Mouse (Mus musculus) brain, adult 2 months (tissue): Measurements from ENCODE around the gene Map2.
A peak's percentile ranks its signal among the peaks of the same experiment; 100 is the strongest.

Experiments used
- DNase-seq: peaks from one replicate; pipeline ENCODE4 v3.0.0; 2011; ENCODE audit warnings: low read depth, low spot score

The Map2 gene

DNA sequence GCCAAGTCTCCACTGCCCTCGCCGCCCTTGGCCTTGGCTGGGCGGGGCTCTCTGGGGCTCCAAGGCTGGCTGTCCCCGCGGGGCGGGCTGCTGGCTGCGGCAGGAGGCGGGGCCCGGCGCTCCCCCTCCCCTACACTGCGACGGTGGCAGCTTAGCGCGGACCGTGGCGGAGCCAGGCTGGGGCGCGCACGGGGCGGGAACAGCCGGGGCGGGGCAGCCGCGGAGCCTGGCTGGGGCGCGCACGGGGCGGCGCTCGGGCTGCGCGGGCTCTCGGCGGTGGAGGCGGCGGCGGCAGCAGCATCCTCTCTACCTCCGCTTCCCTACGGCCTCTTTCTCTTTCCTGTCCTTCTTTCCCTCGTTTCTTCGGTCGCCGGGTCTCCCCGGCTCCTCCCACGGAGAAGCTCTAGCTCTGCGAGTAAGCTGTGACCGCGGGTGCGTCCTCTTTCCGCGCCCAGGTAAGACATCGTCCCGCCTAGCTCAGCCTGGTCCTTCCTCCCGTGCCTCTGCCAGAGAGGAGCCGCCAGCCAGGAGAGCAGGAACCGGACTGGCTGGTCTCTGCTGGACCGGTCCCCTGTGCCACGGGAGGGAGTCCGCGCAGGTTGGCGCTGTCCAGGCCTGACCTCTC is at the start of gene Map2:
Gene Map2 (plus strand): TSS at position 233 of the 625 bp plus-strand sequence.
- DNase-seq: peak; percentile 94

DNA sequence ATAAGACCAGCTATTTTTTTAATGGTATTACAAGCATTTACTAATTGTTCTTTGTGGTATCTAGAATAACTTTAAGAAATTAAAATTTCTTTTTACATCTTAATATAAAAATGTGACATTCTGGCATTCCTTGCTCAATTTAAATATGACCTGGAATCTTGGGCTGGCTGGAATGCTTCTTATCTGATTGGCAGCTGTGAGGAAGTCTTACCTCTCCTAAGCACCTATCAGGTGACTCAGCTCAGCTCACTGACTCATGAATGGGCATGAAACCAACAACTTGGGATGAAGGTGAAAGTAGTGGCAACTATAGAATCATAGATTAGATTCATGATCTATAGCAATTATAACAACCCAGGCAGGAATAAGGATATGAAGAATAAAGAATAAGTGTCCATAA is 42.1 kb upstream of the Map2 start:
- no peak for DNase-seq

DNA sequence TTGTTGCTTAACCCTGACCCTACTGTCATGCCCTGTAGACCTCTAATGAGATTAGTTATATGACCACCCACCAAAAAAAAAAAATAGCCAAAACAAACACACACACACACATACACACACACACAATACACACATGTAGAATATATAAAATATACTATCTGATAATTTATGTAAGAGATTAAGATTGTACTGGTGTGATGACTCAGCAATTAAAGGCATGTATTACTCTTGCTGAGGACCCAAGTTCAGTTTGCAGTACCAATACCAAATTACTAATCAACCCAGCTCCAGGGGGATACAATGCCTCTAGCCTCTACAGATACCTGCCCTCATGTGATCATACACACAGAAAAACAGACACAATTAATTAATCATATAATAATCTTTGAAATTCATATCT is 39.7 kb upstream of the Map2 start:
- DNase-seq: no peak

DNA sequence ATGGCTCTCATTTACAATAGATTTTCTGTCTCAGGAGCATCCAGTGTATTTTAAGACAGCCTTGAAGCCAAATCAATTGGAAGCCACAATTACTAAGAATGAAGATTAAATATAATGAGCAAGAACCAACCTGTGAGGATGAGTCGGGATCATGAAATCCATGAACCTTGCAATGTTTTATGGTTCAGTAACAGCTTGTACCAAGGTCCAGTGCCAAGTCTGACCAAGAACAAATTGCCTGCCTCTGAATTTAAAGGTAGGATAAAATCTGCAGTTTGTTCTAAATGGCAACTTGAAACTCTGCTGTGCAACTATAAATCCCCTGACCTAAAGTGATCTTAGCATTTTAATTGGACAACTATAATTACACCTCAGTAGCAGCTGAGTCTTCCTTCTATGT is 34.4 kb upstream of the Map2 start:
- peak; percentile 5 for DNase-seq

DNA sequence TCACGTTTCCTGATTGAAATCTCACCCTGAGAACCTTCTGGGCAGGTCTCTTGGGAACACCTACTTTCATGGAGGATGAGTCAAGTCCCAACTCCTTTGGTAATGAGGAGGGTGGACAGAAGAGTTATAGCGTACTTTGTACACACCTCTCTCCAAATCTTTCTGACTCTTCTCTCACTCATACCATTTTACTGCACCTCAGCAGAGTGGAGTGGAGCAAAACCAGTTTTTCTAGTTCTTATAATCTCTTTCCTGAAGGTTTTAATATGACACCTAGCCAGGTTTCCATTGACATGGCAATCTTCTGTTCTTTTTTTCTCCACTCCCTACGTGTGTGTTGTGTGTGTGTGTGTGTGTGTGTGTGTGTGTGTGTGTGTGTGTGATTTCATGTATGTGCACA is 29.9 kb upstream of the Map2 start:
- no peak for DNase-seq

DNA sequence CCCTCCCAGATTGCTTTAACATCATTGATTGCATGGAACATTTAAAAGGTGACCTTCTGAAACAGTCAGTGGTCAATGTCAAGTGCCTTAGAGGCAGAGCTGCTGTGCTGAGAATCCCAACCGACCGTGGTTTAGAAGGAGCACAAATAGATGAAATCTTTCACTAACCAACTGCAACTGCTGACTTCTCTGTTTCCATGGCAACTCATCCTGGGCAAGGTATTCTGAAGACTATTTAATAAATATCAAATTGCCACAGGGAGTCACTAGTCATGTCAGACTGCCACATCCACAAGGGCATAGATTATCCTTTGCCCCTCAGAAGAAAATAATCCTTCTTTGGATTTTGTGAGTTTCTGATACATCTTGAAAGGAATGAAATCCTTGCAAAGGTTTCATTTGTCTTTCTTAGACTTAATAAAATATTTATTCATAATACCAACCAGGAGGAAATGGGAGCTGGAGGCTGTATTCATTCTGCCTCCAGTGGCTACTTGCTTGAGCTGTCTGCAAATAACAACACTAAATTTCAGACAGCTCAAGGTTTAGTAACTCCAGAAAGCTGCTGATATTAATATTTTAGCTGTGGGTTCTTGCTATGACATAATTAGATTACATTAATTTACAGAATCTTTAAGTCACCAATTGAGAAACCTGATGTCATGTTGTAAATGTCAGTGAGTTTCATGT is 26.1 kb upstream of the Map2 start:
- peak; percentile 57 for DNase-seq

DNA sequence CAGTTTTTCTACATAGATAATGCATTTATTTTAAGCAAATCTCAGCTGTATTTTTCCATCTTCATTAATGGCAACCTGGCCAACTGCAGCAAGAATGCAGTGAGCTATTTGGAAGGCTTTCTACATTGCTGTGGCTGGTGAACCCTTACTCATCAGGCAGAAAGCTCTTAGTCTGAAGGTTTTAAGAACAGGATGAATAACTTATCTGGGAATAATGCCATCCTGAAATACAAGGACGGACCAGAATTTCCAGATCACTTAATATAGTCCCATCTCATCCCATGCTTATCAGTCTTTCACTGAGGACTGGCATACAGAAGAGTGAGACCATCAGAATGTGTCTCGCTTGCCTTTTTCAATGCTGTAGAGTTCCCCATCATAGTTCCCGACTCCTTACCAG is 24.3 kb upstream of the Map2 start:
- no peak for DNase-seq

DNA sequence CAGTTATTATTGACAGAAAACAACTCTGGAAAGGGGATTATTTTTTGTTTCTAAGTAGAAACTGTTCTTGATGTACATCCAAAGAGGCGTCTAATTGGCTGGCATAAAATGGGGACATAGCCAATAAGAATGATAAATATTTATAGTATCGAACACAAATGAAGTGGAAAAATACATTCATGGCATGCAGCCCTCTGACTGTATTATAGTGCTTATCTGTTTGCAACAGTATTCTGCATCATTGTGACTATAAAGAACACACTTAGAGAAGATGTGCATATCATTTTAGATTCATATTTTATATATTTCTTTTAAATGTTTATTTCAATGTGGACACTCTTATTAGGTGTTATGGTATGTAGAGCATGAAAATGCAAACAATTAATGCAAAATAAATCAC is 17.9 kb upstream of the Map2 start:
- no peak for DNase-seq

DNA sequence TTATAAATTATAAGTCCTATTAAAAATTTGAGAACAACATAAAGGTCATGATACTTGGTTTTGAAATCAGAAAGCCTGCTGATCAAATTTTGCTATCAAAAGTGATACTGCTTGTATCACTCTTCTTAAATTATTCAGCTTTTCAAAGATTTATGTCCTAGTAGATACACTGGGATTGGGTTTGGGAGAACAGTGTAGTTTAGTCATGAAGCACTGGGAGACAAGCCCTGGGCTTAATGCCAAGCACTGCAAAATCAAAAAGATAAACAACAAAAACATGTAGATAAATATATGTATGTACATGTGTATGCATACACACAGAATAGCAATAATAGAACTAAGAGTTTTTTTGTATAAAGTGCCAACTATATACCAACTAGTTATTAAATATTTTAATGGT is 17.5 kb upstream of the Map2 start:
- DNase-seq: no peak

DNA sequence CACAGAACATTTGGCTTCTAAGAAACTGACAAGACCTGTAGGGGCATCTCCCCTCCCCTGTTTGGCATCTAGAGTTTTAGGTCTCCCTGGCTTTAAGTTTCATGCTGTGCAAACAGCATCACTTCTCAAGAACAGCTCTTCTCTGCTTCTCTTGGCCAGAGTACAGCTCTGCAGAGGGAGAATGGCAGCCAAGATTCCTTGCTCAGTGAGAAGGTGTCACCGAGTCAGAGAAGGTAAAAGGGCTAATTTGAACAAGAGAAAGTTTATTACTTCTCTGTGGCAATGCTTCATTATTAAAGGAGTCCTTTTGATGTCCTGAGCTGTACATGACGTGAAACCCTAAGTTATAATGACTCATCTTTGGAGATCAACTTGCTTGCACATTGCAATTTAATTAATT is 10.4 kb upstream of the Map2 start:
- peak; percentile 54 for DNase-seq

DNA sequence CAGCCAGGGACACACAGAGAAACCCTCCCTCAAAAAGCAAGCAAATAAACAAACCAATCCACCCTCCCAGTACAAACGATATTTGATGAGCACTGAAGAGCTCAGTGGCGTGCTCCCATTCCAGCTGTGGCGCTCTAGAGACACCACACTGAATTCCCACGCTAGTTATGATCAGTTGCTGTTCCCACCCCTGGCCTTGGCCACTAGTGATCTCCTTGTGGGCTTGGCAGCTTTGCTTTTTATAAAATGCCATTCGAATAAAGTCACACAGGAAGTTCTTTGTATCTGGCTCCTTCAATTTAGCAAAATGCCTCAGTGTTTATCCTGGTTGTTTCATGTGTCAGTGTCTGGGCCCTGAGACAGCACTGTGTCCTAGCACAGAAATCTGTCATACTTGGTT is 6.4 kb upstream of the Map2 start:
- no peak for DNase-seq

DNA sequence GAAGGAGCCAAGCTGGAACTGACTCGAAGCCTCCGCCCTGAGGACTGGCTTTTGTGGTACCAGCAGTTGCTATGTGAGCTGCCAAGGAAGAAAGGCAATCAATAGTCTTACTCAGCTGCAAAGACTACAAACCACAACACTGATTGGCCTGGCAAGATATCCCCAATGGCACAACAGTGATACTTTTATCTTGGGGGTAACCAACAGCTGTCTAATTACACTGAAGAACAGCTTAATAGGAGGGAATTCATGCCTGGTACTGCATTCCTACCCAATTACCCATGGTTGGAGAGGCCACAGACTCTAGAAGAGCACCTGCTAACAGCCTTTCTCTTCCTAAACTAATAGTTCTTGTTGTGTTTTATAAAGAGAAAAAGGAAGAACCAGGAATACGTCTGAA is 2.9 kb upstream of the Map2 start:
- no peak for DNase-seq

DNA sequence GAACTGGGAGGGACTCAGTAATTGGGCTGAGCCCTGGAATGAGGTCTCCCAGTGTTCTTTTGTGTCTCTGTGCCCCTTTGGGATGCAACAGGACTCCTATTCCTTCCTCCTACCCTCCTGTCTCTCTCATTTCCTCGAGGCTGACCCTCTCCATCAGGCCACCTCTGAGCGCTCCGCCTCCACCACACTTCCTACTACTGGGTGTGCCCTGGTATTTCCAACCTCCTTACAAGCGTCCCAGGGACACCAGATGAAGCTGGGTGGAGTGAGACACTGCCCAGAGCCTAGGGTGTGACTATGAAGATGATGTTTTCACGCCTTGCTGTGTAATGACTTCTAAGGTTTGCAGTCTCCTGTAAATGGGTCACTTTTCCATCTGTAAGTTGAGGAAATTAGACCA is 1.4 kb upstream of the Map2 start:
- DNase-seq: no peak

DNA sequence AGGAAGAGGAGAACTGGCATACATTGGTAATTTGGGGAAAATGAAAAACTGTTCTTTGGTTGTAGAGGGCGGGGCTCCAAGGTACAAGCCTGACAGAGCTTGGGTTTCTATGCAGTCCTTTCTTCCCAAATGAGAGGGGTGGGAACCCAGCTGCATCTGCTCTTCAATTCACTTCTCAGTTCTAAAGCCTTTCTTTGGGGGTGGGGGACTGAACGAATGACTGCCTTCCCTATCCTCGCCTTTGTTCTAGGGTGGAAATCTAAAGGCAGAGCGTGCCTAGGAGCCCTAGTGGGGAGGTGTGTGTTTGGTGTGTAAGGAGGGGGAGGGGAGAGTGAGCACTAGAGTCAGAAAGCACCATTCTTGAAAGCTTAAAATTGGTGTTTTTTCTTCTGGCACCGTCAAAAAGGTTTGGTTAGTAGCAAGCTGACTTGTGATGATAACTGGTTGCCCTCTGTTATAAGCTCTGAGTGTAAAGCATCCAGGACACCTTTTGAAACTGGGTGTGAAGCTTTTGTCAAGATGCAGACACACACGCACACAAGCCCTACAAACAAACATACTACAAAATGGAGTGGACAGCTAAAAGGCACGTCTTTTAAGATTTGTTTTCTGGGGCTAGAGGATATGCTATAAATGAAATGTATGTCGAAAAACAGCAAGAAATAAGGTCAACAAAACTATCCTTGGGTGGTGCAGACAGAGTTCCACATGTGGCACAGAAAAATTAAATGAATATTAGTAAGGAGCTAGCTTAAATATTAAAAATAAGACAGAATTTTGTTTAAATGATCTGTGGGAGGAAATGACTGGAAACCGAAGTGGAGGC is 1.2 kb downstream of the Map2 start:
- peak; percentile 68 for DNase-seq

DNA sequence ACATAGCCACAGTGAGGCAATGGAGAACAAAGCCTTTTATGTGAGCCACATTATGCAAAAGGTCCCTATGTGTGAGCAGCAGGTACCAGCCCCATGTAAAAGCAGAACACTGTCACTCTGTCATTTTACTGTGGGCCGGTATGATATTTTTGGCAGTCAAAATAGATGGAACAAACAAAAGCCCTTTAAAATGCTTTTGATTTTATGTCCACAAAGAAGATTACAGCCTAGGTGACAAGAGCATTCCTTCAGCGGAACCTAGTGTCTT is 1.7 kb downstream of the Map2 start:
- peak; percentile 60 for DNase-seq

DNA sequence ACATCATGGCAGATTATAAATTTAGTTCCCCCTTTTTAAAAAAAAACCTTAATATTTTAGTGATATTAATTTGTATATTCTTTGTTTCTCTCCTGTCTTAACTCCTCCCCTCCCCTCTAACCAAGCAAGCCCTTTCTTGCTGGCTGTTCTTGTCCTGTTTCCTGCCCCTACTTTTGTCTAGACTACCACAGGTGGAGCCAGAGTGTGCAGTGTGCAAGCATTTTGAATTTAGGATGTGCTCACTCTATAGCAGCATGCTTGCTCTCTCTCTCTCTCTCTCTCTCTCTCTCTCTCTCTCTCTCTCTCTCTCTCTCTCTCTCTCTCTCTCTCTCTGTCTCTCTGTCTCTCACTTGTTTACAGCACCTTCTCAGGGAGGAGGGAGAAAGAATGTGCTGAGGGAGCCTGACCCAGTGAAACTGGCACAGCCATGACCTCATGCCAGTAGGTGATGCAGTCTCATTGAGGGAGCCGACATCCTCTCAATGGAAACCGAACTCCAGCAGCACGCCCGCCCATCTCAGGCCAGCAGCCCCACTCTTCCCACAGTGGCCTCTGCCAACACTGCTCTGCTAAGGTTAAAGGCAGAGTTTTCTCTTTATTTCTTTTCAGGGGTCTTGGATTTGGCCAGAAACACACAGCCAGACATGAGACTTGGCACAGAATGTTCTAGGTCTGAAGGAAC is 2.6 kb downstream of the Map2 start:
- peak; percentile 83 for DNase-seq

DNA sequence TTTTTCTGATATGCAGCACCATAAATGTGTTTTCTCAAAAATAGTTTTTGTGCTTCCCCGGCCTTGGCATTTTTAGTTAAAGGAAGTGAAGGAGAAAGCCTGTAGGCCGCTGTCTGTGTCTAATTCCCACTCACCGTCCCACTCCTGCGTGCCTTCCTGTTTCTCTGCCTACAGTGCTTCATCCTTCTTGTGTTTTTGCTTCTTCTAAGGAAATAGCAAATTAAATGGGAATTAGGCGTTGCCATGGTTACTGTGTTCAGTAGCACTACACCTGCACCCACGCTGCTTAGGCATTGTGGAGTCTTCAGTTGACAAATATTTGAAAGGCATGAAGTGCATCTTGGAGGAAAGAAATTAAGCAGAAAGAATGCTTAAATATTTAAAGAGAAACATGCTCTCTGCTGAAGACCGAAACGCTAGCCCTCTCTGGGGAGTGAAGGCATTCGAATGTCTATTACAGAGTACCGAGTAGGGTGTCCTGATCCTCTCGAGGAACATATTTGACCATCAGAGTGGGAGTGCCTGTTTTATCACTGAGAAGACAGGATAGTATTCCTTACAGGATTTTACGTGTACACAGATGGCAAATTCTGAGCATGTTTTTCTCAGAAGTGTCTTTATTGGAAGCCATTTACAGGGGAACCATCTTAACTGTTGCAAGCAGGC is 12.1 kb downstream of the Map2 start:
- peak; percentile 91 for DNase-seq

DNA sequence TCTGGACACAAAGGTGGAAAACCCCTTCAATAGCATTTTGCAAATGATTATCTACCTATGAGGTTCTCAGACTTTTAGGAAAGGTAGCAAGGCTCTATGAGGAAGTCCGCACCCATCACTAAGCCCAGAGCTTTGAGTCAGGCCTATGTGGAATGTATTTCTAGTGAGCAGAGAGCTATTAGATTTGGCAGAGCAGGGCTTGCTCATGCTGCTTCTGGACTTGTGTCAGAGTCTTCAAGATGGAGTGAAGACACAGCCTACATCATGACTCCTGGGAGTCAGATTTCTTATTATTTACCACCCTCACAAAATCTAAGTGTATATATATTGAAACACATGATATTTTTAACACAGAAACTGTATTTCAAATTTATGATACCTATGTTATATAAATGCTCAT is 17.3 kb downstream of the Map2 start:
- DNase-seq: peak; percentile 47

DNA sequence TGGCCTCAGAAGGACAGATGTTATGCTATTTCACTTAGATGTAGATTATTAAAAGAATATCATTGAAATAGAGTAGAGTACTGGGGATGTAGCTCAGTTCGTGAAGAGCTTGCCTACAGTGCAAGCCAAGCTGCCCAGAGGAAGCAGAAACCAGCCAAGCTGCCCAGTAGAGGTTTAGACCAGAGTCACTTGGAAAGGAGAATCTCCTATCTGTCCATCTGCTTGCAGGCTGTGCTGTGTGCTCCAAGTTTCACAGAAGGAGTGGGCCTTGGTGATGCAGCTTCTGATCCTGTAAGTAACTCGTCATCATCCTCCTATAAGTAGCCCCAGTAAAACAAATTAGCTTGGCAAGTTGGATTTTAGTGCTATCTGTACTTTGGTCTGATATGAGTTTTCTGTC is 17.8 kb downstream of the Map2 start:
- DNase-seq: peak; percentile 89

DNA sequence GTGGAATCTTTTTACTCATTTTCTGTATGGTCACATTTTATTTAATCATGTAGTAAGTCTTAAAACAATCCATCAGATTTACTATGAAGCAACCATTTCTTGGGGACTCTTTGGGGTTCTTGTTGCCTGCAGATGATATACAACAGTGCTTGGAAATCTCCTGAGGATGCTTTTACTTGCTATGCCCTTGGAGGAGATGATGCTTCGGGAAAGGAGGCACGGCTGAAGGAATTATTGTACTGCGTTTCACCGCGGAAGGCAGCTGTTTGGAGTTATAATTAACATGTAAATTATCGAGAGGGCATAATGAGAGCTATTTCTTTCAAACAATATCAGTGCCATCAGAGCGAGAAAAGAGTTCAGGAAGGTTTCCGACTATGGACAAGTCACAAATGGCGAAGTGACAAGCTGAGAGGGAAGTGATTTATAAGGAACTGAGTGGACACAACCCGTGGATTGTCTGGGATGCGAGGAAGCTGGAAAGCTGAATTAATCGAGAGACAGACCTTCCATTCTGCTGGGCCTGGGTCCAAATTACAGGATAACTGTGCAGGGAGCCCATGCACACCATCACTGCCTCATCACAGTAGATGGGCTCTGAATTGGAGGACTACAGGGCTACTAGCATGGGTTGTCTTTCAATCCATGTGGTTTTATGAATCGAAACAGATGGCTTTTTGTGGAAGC is 20.1 kb downstream of the Map2 start:
- DNase-seq: peak; percentile 41

DNA sequence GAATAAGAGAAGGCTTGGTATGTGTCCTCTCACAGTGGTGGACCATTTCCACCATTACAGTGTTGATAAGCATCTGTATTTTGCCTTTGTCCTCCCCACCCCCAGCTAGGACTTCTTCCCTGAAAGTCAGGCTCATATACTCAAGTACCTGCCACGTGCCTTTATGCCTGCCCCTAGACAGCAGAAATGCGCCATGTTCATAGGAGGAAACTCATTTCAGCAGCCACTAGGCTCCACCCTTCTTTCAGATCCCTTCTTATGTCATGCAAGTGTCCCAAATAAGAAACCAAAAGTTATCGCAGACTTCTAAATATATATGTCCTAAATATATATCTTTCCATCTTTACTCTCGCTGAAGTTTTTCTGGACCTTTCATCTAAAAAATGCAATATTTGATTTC is 21.2 kb downstream of the Map2 start:
- peak; percentile 19 for DNase-seq
